Mouse (Mus musculus) forebrain, embryonic 15.5 days (tissue): ENCODE measurements at regions not wholly inside any gene's neighbourhood (a gene's known extent, or its start where the extent isn't known, plus 50 kb on each side); places are given as distances from the start of the nearest gene placed in this dataset. TPM values are rescaled to one million over a fixed set of nuclear protein-coding genes. Genes with fewer than 3 reads are reported as not detected.
A peak's percentile ranks its signal among the peaks of the same experiment; 100 is the strongest.

Experiments used
- ATAC-seq: fragments of 200-750 bp; cut with Nextera tagmentation; replicated peaks from 2 replicates; pipeline ENCODE4 v1.8.0; 2017; ENCODE audit warnings: mild to moderate bottlenecking, moderate TSS enrichment, moderate library complexity
- H3K27ac ChIP-seq: fragments of 300-500 bp; sonication (generic); replicated peaks from 2 replicates; pipeline ENCODE4 v1.5.1; 2015; ENCODE audit warnings: mild to moderate bottlenecking, inconsistent platforms
- H3K27me3 ChIP-seq: fragments of 300-500 bp; sonication (generic); 2 replicates; pipeline ENCODE4 v1.6.1; 2015; ENCODE audit warnings: inconsistent platforms
- H3K36me3 ChIP-seq: fragments of 300-500 bp; sonication (generic); 2 replicates; pipeline ENCODE4 v1.6.1; 2015; ENCODE audit warnings: mild to moderate bottlenecking, inconsistent platforms
- H3K4me1 ChIP-seq: fragments of 300-500 bp; sonication (generic); 2 replicates; pipeline ENCODE4 v1.6.1; 2015; ENCODE audit warnings: inconsistent platforms
- H3K4me2 ChIP-seq: fragments of 300-500 bp; sonication (generic); replicated peaks from 2 replicates; pipeline ENCODE4 v1.6.1; 2015; ENCODE audit warnings: mild to moderate bottlenecking, inconsistent platforms
- H3K4me3 ChIP-seq: fragments of 300-500 bp; sonication (generic); 2 replicates; pipeline ENCODE4 v1.5.1; 2015; ENCODE audit warnings: mild to moderate bottlenecking, inconsistent platforms
- H3K9ac ChIP-seq: fragments of 300-500 bp; sonication (generic); replicated peaks from 2 replicates; pipeline ENCODE4 v1.6.1; 2015; ENCODE audit warnings: mild to moderate bottlenecking, inconsistent platforms
- H3K9me3 ChIP-seq: fragments of 300-500 bp; sonication (generic); 2 replicates; pipeline ENCODE4 v1.6.1; 2016; ENCODE audit warnings: inconsistent platforms
- WGBS: fragments of 180-500 bp; shearing (Covaris S2); methylation state at CpG from one replicate; pipeline ENCODE4 v1.1.7; 2015; ENCODE audit warnings: mixed read lengths; 5-methylcytosine and 5-hydroxymethylcytosine counted together
- microRNA-seq: library from miRNA; unstranded; fragments of <30 nt; microRNA quantifications from one replicate; pipeline ENCODE4, GENCODE M21; 2016

DNA sequence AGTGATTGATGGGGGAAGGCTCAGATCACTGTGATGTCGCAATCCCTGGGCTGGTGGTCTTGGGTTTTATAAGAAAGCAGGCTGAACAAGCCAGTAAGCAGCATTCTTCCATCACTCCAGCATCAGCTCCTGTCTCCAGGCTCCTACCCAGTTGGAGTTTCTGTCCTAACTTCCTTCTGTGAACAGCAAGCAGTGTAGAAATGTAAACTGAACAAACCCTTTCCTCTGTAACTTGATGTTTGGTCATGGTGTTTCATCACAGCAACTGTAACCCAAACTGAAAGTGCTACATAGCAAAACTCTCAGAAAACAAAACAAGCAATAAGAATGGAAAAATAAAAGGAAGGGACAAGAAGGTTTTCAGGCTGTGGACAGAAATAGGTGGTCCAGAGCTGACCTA is 71.5 kb upstream of the Marcks start:
- no peak overlapping the region for H3K9ac ChIP-seq
- no peaks in the 10 kb centered on the region for H3K36me3 ChIP-seq
- ATAC-seq: no peak
- no peaks in the 10 kb centered on the region for H3K4me1 ChIP-seq
- no peaks in the 10 kb centered on the region for H3K9me3 ChIP-seq
- H3K27me3 ChIP-seq: no peaks in the 10 kb centered on the region
- no peak overlapping the region for H3K4me3 ChIP-seq
- H3K27ac ChIP-seq: no peak overlapping the region
- WGBS: 88% methylated on average over 1 of the region's 1 CpGs
- no peak overlapping the region for H3K4me2 ChIP-seq

DNA sequence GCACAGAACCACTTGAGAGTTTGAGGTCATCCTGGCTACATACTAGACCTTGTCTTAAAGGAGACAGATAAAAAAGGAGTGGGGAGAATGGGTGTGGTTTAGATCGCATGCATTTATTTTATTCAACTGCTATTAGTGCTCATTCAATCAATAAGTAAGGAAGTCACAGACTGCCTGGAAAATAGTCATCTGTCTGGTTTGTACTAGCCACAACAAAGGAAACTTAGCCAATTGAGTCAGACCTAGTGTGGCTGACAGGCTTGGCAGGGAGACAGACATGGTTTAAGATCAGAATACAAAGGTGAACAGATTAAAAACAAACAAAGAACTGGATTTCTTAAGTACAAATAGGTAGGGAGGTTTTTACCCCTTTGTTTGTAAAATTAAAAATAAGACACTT is 68.3 kb upstream of the Marcks start:
- WGBS: 86% methylated on average over 1 of the region's 1 CpGs
- 0 out of 2 replicates have a peak, but pooled peaks have one; percentile 23 for ATAC-seq
- Histone ChIP-seq H3K9ac (no peak overlapping the region), H3K9me3 (no peaks in the 10 kb centered on the region), H3K36me3 (no peaks in the 10 kb centered on the region), H3K4me1 (no peaks in the 10 kb centered on the region), H3K27ac (no peak overlapping the region), H3K4me3 (no peak overlapping the region), H3K27me3 (no peaks in the 10 kb centered on the region), H3K4me2 (no peak overlapping the region)

GRCm38 (mm10) chr10:37206546-37206945 is 67.8 kb upstream of the Marcks start:
- H3K4me1 ChIP-seq: no peaks in the 10 kb centered on the region
- H3K4me3 ChIP-seq: no peak overlapping the region
- H3K9ac ChIP-seq: no peak overlapping the region
- no peak overlapping the region for H3K27ac ChIP-seq
- no peaks in the 10 kb centered on the region for H3K27me3 ChIP-seq
- no peak overlapping the region for H3K4me2 ChIP-seq
- no peak for ATAC-seq
- H3K9me3 ChIP-seq: no peaks in the 10 kb centered on the region
- WGBS: 81% methylated on average over 4 of the region's 4 CpGs
- H3K36me3 ChIP-seq: no peaks in the 10 kb centered on the region

- H3K4me1 ChIP-seq: no peaks in the 10 kb centered on the region
- H3K36me3 ChIP-seq: no peaks in the 10 kb centered on the region
- H3K27ac ChIP-seq: no peak overlapping the region
- no peaks in the 10 kb centered on the region for H3K9me3 ChIP-seq
- 98% methylated on average over 1 of the region's 1 CpGs for WGBS
- H3K4me2 ChIP-seq: no peak overlapping the region
- ATAC-seq: no peak
- H3K4me3 ChIP-seq: no peak overlapping the region
- H3K27me3 ChIP-seq: no peaks in the 10 kb centered on the region
- H3K9ac ChIP-seq: no peak overlapping the region
These were observed 65.0 kb upstream of the Marcks start for GRCm38 (mm10) chr10:37203709-37204108.

DNA sequence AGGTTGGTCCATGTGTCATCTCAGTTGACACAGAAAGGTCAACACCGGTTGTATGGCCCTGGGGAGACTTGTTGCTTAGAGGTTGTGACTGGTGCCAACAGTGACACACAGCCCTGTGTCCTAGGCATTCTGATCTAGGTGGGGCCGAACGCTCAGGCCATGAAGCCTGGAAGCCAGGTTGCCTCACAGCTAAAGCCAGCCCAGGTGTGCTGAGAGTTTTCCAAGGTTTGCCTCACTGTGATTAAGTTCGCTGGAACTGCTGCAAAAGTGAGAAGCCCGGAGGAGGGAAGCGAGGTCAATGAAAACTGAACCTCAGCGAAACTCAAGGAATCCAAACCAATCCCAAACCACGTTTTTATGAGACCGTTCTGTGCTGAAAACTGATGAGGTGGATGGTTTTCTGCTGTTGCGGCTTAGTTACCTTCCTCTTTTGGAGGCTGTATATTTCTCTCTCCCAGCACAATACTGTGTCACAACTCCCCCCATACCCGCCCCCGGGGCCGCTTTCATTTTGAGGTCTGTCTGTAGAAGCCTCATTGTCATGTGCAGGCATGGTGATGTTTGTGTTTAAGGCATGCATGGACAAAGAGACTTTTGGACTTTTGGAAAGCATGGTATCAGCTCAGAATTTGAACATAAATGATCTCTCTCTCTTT is 56.2 kb upstream of the Marcks start:
- no peaks in the 10 kb centered on the region for H3K4me1 ChIP-seq
- ATAC-seq: no peak
- no peaks in the 10 kb centered on the region for H3K36me3 ChIP-seq
- no peaks in the 10 kb centered on the region for H3K27me3 ChIP-seq
- H3K27ac ChIP-seq: no peak overlapping the region
- no peak overlapping the region for H3K4me2 ChIP-seq
- WGBS: 94% methylated on average over 13 of the region's 13 CpGs
- no peaks in the 10 kb centered on the region for H3K9me3 ChIP-seq
- H3K4me3 ChIP-seq: no peak overlapping the region
- no peak overlapping the region for H3K9ac ChIP-seq

DNA sequence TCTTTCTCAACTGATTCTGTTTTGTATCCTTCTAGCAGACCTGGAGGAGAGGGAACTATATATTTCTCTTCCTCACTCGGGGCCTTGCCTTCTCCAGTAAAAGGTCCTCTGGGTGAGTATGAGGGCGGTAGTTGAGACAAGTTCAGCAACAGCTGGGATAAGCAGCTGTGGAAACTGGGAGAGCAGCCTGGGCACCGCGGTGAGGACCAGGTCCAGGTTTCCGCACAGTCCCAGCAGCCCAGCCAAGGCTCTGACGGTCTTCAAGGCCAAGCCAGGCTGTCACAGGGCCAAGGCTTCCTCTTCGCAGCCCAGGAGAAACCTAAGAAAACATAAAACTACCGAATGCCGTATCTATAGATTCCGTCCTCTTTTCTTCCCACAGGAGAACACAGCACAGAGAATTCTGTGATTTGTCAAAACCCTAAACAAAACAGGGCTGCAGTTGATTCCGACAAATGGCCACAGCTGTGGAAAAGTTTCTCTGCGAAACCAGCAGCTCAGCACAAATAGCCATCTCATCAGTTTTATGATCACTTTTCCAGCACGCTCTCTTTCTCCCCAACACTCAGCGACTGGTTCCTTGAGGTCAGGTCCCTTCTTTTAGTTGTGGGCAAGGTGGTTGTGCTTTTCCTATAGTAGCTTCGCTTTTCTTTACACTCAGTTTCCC is 55.5 kb upstream of the Marcks start:
- no peak overlapping the region for H3K27ac ChIP-seq
- no peaks in the 10 kb centered on the region for H3K4me1 ChIP-seq
- H3K27me3 ChIP-seq: no peaks in the 10 kb centered on the region
- WGBS: 92% methylated on average over 15 of the region's 15 CpGs
- H3K4me3 ChIP-seq: no peak overlapping the region
- H3K4me2 ChIP-seq: no peak overlapping the region
- ATAC-seq: no peak
- H3K9me3 ChIP-seq: no peaks in the 10 kb centered on the region
- H3K9ac ChIP-seq: no peak overlapping the region
- H3K36me3 ChIP-seq: no peaks in the 10 kb centered on the region

DNA sequence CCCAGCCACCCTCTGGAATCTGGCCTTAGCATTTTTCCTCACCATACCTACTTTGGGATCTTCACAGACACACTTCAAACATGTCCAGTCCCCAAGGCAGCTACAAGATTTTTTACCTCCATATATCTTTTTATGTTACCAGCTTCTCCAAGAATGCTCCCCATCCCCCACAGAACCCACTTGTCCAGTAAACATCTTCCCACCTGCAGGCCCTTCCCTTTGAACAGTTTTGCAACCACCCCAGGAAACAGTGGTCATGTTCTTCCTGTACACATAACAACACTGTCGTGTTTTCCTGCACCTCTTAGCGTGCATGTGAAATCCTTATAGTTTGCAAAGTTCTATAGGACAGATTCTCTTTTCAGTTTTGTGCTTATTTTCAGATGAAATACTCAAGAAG is 53.9 kb upstream of the Marcks start:
- no peaks in the 10 kb centered on the region for H3K4me1 ChIP-seq
- no peaks in the 10 kb centered on the region for H3K9me3 ChIP-seq
- no peak overlapping the region for H3K4me2 ChIP-seq
- H3K4me3 ChIP-seq: no peak overlapping the region
- no peaks in the 10 kb centered on the region for H3K36me3 ChIP-seq
- no peaks in the 10 kb centered on the region for H3K27me3 ChIP-seq
- no peak overlapping the region for H3K27ac ChIP-seq
- WGBS: 92% methylated on average over 2 of the region's 2 CpGs
- H3K9ac ChIP-seq: no peak overlapping the region
- no peak for ATAC-seq

DNA sequence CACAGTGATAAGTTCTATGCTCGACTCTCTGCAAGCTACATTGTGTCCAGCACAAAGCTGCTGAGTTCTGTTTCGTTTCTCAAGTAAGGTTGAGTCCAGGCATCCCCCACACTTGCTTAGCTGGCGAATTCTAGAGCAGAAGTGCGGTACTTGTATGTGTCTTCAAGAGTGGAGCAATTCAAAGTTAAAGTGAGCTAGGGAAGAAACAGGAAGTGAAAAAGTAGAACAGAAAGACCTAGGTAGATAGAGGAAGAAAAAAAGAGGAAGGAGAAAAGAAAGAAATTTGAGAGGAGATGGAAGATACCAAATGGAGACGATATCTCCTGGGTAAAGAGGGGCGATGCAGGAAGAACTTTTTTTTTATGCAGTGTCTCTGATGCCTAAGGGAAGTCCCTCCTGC is 51.4 kb upstream of the Marcks start:
- Histone ChIP-seq H3K9ac (no peak overlapping the region), H3K27ac (no peak overlapping the region), H3K4me1 (no peaks in the 10 kb centered on the region), H3K36me3 (no peaks in the 10 kb centered on the region), H3K9me3 (no peaks in the 10 kb centered on the region), H3K4me2 (no peak overlapping the region), H3K4me3 (no peak overlapping the region), H3K27me3 (no peaks in the 10 kb centered on the region)
- WGBS: 91% methylated on average over 6 of the region's 6 CpGs
- no peak for ATAC-seq

Small RNA genes in the stretch of these regions (microRNA-seq; reads per million reads assigned to microRNA genes)
- gene Gm24710: not detected
